8 mouse cellular contexts compared by ENCODE assay signal in genomic region chr5:108268127-108269062, GRCm38 (mm10). TPM values are rescaled to one million over a fixed set of nuclear protein-coding genes. Genes with fewer than 3 reads are reported as not detected.
DNase-seq lines count a peak whose midpoint lies in the region; ATAC-seq and TF ChIP-seq lines count a peak whose summit lies in the region.

Dr1 (plus strand) TSS chr5:108268897.

- H3K4me1 ChIP-seq in heart, embryonic 12.5 days (replicated peaks), result peaks cover 4% of the 10 kb centered on the region; the same call in 1 of the 2 replicates
- 0 out of 2 replicates have a peak, but pooled peaks cover 9% of the 10 kb centered on the region for H3K4me1 ChIP-seq in kidney, postnatal 0 days (replicated peaks; ENCODE audit: insufficient read depth, low read length)
- H3K4me1 ChIP-seq in liver, embryonic 13.5 days (replicated peaks), result peaks cover 78% of the 10 kb centered on the region
- peaks cover 6% of the 10 kb centered on the region; the same call in 1 of the 2 replicates for H3K4me1 ChIP-seq in neural tube, embryonic 11.5 days (ENCODE audit: control insufficient read depth, insufficient read depth, low read length)

- DNase-seq in CD4-positive, CD25-positive, alpha-beta regulatory T cell, adult 2 months (ENCODE audit: low read depth, low spot score), result peak; percentile 95
- DNase-seq in brain, embryonic 18.5 days (ENCODE audit: low read depth, low spot score), result peak; percentile 87
- peak; percentile 95 for DNase-seq in kidney, postnatal 0 days (ENCODE audit: low spot score)
- peak; percentile 78 for DNase-seq in liver, embryonic 13.5 days
- peak; percentile 94 for DNase-seq in neural tube, embryonic 11.5 days (ENCODE audit: low spot score)
- peak; percentile 91 for DNase-seq in telencephalon, adult 2 months (ENCODE audit: low read depth, low spot score)

- H3K27ac ChIP-seq in heart, embryonic 12.5 days (ENCODE audit: poor library complexity, severe bottlenecking), result peak within 1 kb of the TSS; percentile 97
- peak within 1 kb of the TSS; percentile 95 for H3K27ac ChIP-seq in kidney, postnatal 0 days
- peak within 1 kb of the TSS; percentile 94 for H3K27ac ChIP-seq in liver, embryonic 13.5 days
- H3K27ac ChIP-seq in neural tube, embryonic 11.5 days (ENCODE audit: low read depth, low read length), result peak within 1 kb of the TSS; percentile 87

- H3K9me3 ChIP-seq in heart, embryonic 12.5 days (replicated peaks), result no peaks in the 10 kb centered on the region
- H3K9me3 ChIP-seq in kidney, postnatal 0 days (replicated peaks; ENCODE audit: low read length), result no peaks in the 10 kb centered on the region
- no peaks in the 10 kb centered on the region for H3K9me3 ChIP-seq in liver, embryonic 13.5 days (replicated peaks)
- H3K9me3 ChIP-seq in neural tube, embryonic 11.5 days (ENCODE audit: control insufficient read depth, low read length), result no peaks in the 10 kb centered on the region

- H3K36me3 ChIP-seq in heart, embryonic 12.5 days, result peaks cover 8% of the 10 kb centered on the region; the same call in 1 of the 2 replicates
- no peaks in the 10 kb centered on the region for H3K36me3 ChIP-seq in kidney, postnatal 0 days (ENCODE audit: insufficient read depth, low read length)
- peaks cover 13% of the 10 kb centered on the region for H3K36me3 ChIP-seq in liver, embryonic 13.5 days
- H3K36me3 ChIP-seq in neural tube, embryonic 11.5 days (ENCODE audit: control insufficient read depth, insufficient read depth, low read length), result no peaks in the 10 kb centered on the region

- peak within 1 kb of the TSS; percentile 85 for H3K4me3 ChIP-seq in heart, embryonic 12.5 days
- H3K4me3 ChIP-seq in kidney, postnatal 0 days (replicated peaks; ENCODE audit: low read depth, low read length), result peak within 1 kb of the TSS; percentile 92
- H3K4me3 ChIP-seq in liver, embryonic 13.5 days (replicated peaks), result peak within 1 kb of the TSS; percentile 91
- H3K4me3 ChIP-seq in neural tube, embryonic 11.5 days (ENCODE audit: low read depth, low read length), result peak within 1 kb of the TSS; percentile 93

- H3K9ac ChIP-seq in heart, embryonic 12.5 days, result peak within 1 kb of the TSS; percentile 95
- peak within 1 kb of the TSS; percentile 88 for H3K9ac ChIP-seq in kidney, postnatal 0 days (ENCODE audit: low read depth, low read length)
- H3K9ac ChIP-seq in liver, embryonic 13.5 days, result peak within 1 kb of the TSS; percentile 99
- H3K9ac ChIP-seq in neural tube, embryonic 11.5 days (ENCODE audit: low read length), result peak within 1 kb of the TSS; percentile 93

- H3K27me3 ChIP-seq in heart, embryonic 12.5 days (replicated peaks), result no peaks in the 10 kb centered on the region
- H3K27me3 ChIP-seq in kidney, postnatal 0 days (ENCODE audit: insufficient read depth, low read length), result no peaks in the 10 kb centered on the region
- H3K27me3 ChIP-seq in liver, embryonic 13.5 days, result no peaks in the 10 kb centered on the region
- no peaks in the 10 kb centered on the region for H3K27me3 ChIP-seq in neural tube, embryonic 11.5 days (ENCODE audit: control insufficient read depth, insufficient read depth, low read length)

- no peak for TF ChIP-seq CTCF in kidney, postnatal 0 days (IDR thresholded peaks at IDR 0.05; ENCODE audit: low read depth)

- peak within 1 kb of the TSS; percentile 87 for H3K4me2 ChIP-seq in heart, embryonic 12.5 days
- peak within 1 kb of the TSS; percentile 87 for H3K4me2 ChIP-seq in kidney, postnatal 0 days (ENCODE audit: low read length)
- H3K4me2 ChIP-seq in liver, embryonic 13.5 days, result peak within 1 kb of the TSS; percentile 89
- peak within 1 kb of the TSS; percentile 86 for H3K4me2 ChIP-seq in neural tube, embryonic 11.5 days (ENCODE audit: low read depth)

- WGBS in heart, embryonic 12.5 days, result 1% methylated on average over 52 of the region's 55 CpGs
- 2% methylated on average over 51 of the region's 55 CpGs for WGBS in kidney, postnatal 0 days
- 2% methylated on average over 55 of the region's 55 CpGs for WGBS in liver, embryonic 13.5 days (ENCODE audit: insufficient replicate concordance)
- 5% methylated on average over 50 of the region's 55 CpGs for WGBS in neural tube, embryonic 11.5 days

- peak; percentile 83 for ATAC-seq in erythroid progenitor cell, adult 5-6 weeks (replicated peaks; ENCODE audit: low FRiP score, poor library complexity, severe bottlenecking)
- peak; percentile 96 for ATAC-seq in heart, embryonic 12.5 days (ENCODE audit: insufficient number of reproducible peaks, low FRiP score)
- ATAC-seq in kidney, postnatal 0 days (replicated peaks; ENCODE audit: low FRiP score, low read depth), result peak; percentile 97
- ATAC-seq in liver, embryonic 13.5 days (ENCODE audit: low read depth), result peak; percentile 93
- peak; percentile 97 for ATAC-seq in neural tube, embryonic 11.5 days (ENCODE audit: insufficient read depth, low FRiP score, low TSS enrichment)

RNA-seq across cellular contexts. Expression of gene Dr1, which starts in this region (rescaled TPM):
- 40.7 and 42.2 TPM in 2 replicates for total RNA-seq in erythroid progenitor cell, adult 5-6 weeks (2015; ENCODE audit: low replicate concordance)
- 23.1 and 27.9 TPM in 2 replicates for total RNA-seq in erythroid progenitor cell, adult 5-6 weeks (2017; ENCODE audit: low replicate concordance)
- 32.8 and 33.0 TPM in 2 replicates for polyA plus RNA-seq in heart, embryonic 12.5 days (2016; fragmentation: Nextera tagmentation; extraction: Ambion mirVana)
- 42.8 and 44.8 TPM in 2 replicates for polyA plus RNA-seq in kidney, postnatal 0 days (2015; fragmentation: Nextera tagmentation; extraction: Ambion mirVana)
- polyA plus RNA-seq in liver, embryonic 13.5 days (2015; fragmentation: Nextera tagmentation; extraction: Ambion mirVana), result 30.2 and 39.9 TPM in 2 replicates
- 55.4 and 60.0 TPM in 2 replicates for polyA plus RNA-seq in neural tube, embryonic 11.5 days (2014; fragmentation: Nextera tagmentation; extraction: Ambion mirVana)

Comparison
In these comparisons a context has a peak if more than half of its experiments do, and no peak if none do; other contexts are left out.
1. Peak in every context shown above with its lines: DNase-seq, ATAC-seq, H3K4me3 ChIP-seq and H3K27ac ChIP-seq.